Mouse (Mus musculus) embryonic fibroblast, embryonic 13.5 days (primary cell): ENCODE data around the gene Trim46.

ENCODE experiments used
- CTCF ChIP-seq: IDR thresholded peaks from 2 replicates; pipeline ENCODE4 v1.5.1; 2011; ENCODE audit warnings: mild to moderate bottlenecking, control low read depth, low read length, moderate library complexity, borderline replicate concordance; ENCODE audit not compliant: insufficient read depth
- POLR2A ChIP-seq: IDR thresholded peaks from 2 replicates; pipeline ENCODE4 v1.6.1; 2011; ENCODE audit warnings: low read depth, mild to moderate bottlenecking, control low read depth, low read length, moderate library complexity

DNA sequence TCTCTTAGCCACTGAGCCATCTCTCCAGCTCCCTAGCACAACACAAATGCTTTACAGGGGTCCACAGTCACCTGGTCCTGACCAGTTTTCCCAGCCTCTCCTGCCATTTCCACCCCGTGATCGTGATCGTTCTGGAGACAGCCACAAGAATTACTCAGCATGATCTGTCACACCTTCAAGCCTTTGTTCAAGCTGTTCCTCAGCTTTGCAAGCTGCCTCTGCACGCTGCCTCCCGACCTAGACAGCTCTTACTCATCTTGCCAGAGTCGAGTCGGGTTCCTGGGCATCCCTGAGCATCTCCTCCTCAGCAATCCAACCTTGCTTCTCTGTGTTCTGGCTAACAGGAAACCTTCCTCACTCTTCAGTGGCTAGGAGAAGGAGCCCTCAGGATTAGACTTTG lies 13.0 kb upstream of the Trim46 start, which contains the start of gene Dpm3:
- TF ChIP-seq CTCF (no peak), POLR2A (no peak)
